Mouse (Mus musculus) adrenal gland, adult 8-10 months (tissue): ENCODE data around the gene Adgrg6. TPM values are rescaled to one million over a fixed set of nuclear protein-coding genes. Genes with fewer than 3 reads are reported as not detected.

ENCODE experiments used
- DNase-seq: peaks from one replicate; pipeline ENCODE4 v3.0.0; 2022
- total RNA-seq, 4 experiments: library from RNA; stranded (reverse); gene quantifications; 2 replicates each; pipeline ENCODE4 v1.2.4; 2022

Gene Adgrg6
- total RNA-seq, result 1 to 10 TPM; 1.8 to 3.4 (median 2.1) TPM

DNA sequence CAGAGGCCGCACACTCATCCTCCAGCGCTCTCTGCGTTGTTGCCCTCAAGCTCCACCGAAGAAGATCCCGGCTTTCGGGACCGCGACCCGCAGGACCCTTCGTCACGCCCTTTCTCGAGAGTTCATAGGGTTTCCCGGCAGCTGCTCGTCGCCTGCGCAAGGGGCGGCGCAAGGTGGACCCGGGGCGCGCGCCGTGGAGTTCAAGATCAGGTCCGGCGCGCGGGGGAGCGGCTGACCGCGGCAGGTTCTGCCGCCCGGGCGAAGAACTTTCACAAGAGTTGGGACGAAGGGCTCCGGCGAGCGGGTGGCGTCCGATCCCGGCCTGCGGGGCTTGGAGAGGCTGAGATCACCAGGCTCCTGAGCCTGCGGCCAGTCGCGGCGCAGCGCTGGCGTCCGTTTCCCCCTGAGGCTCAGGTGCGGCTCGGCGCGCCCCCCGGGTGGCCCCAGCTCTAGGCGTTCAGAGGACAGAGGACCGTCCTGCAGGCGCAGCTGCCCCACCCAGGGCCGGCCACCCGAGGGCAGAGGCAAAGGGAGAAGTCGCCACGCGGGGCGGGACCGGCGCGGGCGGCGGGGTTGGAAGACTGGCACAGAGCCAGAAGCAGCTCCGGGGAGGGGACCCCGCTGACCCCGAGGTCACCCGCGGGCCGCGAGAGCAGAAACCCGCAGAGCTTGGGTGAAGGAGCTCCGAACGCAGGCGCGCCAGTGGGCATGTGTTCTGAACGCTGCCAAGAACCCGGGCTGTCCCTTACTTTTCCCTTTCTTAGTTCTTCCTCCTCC, at the start of gene Adgrg6:
Adgrg6 (minus strand) TSS at position 719 of the 777 bp plus-strand sequence.
- peak; percentile 8 for DNase-seq

GRCm38 (mm10) chr10:14592215-14592614, 46.8 kb upstream of the Adgrg6 start:
- no peak for DNase-seq

- no peak for DNase-seq
Observed at GRCm38 (mm10) chr10:14590816-14591215, 45.4 kb upstream of the Adgrg6 start.

- DNase-seq, result no peak
Observed at GRCm38 (mm10) chr10:14589667-14590066, 44.2 kb upstream of the Adgrg6 start.

DNA sequence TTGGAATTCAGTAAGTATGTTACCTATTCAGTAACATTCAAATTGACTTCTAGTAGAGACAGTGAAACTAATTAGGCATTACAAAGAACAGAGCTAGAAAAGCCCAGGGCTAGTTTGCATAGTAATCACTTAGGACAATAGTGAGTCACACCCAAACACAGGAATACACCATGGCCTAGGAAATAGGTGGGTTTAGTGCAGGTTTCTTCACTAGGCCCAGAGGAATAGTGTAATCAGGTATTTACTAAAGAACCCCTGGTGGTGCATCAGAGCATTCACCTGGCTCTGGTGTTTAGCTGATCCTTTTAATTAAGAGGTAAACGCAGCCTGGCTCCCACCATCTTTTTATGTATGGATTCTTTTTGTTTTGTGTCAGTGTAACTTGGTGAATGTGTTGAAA, 38.0 kb upstream of the Adgrg6 start:
- no peak for DNase-seq

- DNase-seq, result no peak
Observed at GRCm38 (mm10) chr10:14574255-14574654, 28.8 kb upstream of the Adgrg6 start.

DNA sequence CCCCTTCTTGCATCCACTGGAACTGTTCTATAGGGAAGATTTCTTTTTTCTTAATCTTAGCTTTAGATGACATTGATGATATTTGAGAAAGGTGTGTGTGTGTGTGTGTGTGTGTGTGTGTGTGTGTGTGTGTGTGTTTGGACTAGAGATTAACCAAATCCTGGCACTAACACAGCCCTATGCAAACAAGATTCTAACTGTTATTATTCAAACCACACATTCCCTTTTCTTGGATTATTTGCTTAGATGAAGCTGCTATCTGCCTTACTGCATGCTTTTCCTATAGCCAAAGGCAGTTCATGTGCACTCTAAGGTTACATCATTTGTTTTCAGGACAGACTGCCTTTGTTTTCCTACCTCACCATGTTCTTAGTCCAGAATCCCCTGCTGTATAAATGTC, 25.7 kb upstream of the Adgrg6 start:
- DNase-seq, result no peak

GRCm38 (mm10) chr10:14570616-14571015, 25.2 kb upstream of the Adgrg6 start:
- DNase-seq, result no peak

DNA sequence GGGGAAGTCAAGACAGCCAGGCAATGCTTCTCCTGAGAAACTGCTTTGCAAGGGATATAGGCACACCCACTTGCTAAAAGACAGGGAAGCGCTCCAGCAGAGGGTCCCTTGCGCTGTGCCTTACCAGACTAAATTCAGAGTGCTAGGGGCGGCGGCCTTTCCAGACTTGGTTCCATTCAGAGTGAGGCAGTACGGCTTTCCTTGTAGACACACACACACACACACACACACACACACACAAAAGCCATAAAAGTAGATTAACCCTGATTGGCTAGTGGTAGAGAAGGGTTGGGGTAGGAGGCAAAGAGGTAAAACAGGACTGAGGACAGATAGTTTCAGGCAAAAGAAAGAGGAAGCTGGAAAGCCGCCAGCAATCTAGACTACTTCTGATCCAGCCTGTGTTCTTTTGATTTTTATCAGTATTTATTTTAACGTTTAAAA, 672 bp upstream of the Adgrg6 start:
- no peak for DNase-seq

DNA sequence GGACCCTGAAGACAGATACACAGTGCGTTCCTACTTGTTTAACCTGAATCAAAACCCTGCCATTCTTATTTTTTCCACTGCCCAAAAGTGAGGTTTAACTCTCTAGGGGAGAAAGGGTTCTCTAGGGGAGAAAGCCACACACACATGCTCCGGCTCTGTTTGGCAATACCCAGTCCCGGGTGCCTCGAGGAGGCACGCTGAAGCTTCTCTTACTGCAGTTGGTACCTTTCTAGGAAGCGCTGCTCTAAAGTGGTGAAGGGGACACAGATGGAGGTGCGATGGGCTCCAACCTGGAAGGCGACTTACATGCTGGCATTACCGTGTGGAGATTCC, 885 bp downstream of the Adgrg6 start:
- DNase-seq, result no peak

DNA sequence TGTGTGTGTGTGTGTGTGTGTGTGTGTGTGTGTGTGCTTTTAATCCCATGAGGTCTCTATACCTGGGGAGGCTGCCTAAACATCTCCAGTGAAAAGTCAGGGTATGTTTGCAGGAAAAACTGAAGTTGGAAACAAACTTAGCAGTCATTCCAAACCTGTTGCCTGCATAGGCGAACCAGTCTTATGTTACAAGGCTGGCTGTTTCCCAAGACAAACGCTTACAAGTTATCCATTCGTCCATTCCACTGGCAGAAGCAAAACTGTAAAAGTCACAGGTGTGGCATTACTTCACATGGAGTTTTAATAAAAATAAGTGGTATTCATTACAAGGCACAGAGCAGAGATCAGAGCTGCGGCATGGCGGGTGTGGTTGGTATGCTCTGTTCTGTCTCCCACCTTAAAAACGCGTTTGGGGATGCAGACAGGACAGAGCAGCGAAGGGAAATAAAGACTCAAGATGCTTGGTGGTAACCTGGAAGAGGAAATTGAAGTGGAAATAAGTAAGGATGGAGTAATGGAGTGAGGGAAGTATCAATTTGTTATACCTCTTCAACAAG, 1.9 kb downstream of the Adgrg6 start:
- DNase-seq, result no peak

GRCm38 (mm10) chr10:14537102-14537501, 8.4 kb downstream of the Adgrg6 start:
- DNase-seq, result no peak

DNA sequence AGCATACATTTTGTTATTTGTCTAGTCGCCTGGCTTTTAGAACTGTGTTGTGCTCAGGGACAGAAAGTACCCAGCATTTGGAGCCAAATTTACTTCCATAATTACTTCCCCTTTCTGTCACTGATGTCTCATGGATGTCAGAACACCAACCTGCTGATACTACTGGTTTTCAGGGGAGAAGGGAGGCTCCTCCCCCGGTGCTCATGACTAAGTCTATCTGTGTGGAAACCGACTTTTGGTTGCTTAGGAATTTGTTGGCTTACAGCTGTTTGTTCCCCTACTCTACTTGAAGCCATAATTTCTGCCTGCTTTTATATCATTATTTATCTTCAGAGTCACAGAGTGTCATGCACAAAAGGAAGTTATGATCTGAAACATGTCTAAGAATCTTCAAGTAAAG, 14.4 kb downstream of the Adgrg6 start:
- no peak for DNase-seq

DNA sequence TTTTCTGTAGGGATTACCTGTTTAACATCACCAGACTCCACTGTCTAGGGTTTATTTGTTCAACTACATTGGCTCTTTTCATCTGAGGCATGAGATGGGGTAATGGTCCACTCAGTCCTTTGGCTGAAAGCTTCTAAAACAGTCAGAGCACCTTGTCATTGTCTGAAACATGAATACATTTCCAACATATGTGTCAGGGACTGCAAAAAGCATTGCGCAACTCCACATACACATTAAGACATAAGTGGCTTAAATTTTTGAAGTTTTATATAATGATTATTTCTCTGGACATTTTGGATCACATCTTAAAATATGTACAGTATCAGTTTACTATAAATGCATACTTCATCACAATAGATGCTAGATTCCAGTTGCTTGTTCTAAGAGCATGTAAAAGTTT, 14.8 kb downstream of the Adgrg6 start:
- no peak for DNase-seq

DNA sequence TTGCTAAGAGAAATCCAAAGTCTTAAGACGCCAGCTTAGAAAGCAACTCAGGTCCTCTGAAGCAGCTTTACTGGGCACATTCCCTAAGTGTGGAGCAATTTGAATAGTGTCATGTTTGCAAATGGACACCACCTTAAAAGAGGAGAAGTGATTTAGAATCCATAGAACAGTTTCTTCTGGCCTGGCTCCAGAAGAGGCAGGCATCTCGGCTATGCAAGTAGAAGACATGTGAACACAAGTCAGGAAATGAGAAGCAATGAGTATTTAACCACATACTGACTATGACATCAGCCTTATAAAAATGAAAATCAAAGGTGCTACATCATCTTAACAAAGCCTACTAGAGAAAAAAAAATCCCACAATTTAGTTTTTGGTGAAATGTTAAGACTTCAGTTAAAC, 17.7 kb downstream of the Adgrg6 start:
- no peak for DNase-seq

DNA sequence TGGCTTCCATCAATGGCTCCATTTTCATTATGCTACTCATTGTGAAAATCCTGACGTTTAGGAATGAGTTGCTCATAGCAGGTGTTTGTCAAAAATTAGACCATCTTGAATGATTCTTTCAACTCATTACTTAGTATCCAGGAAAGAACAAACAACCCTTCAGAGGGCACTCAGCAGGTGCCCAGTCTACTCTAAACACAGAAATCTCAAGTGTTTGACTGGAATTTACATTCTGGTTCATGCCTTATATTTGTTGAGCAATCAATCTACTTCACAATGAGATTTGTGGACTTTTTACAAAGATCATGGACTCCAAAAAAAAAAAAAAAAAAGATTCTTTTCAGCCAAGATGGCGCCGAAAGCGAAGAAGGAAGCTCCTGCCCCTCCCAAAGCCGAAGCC, 22.7 kb downstream of the Adgrg6 start:
- no peak for DNase-seq

GRCm38 (mm10) chr10:14520912-14521675, 24.4 kb downstream of the Adgrg6 start:
- no peak for DNase-seq

DNA sequence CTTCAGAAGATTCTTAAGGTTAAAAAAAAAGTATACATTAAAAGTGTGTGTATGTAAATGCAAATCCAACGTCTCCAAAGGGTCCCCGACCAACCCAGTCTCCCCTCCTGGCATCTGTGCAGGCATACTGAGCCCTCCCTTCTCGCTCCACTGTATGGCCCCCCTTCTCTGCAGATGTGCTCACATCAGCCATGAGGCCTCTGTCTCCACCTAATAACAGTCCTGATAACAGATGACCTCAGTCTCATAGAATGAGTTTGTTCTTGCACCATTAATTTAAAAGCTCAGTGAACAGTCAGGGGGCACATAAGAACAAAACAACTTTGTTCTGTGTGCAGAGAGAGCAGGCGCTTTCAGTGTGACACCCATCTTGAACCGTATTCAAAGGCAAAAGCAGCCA, 27.6 kb downstream of the Adgrg6 start:
- no peak for DNase-seq

DNA sequence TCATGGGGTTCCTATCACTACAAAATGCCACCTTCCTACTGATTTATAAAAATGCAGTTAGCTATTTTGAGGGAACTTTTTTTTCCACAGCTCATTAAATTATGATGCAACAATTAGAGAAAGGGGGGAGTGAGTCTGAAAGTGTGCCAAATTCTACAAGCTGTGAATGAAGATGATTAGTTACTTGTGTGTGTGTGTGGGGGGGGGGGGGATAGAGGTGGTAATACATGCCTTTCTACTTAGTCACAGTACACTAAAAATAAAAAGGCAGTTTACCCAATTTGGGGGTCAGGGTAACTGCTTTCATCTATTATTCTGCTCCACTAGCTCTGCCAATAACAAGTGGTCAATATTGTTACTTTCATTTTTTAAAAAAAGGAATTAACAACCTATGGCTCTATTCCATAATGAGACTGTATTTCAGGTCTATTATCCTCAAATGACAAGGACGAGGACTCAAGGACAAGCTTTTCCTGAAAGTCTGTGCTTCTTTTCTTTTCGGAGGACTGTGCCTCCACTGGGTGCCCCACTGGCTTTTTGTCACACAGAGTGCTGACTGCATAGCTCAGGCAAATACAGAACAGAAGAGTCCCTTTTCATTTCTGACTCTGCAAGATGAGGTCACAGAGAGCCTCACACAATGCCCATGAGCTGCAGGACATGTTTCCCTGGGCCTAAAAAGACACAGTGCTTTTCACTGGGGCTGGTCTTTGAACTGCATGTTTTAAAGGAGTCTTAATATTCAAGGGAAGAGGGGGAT, 33.4 kb downstream of the Adgrg6 start:
- peak; percentile 1 for DNase-seq

GRCm38 (mm10) chr10:14511157-14511556, 34.3 kb downstream of the Adgrg6 start:
- DNase-seq, result no peak

DNA sequence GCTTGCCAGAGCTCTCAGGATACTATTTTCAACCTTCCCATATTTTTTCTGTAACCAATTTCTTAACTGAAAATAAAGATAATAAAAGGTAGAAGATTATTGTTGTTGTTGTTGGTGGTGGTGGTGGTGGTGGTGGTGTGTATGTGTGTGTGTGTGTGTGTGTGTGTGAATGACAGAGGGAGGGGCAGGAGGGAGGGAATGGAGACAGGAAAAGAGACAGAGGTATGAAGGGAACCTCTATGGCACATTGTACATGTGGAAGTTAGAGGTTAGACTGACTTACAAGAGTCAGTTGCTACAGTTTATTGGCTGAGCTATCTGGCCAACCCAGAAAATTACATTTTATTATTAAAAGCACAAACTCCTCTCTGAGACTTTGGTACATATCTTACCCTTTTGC, 49.8 kb downstream of the Adgrg6 start:
- DNase-seq, result no peak

- DNase-seq, result no peak
Observed at GRCm38 (mm10) chr10:14495204-14495603, 50.3 kb downstream of the Adgrg6 start.

DNA sequence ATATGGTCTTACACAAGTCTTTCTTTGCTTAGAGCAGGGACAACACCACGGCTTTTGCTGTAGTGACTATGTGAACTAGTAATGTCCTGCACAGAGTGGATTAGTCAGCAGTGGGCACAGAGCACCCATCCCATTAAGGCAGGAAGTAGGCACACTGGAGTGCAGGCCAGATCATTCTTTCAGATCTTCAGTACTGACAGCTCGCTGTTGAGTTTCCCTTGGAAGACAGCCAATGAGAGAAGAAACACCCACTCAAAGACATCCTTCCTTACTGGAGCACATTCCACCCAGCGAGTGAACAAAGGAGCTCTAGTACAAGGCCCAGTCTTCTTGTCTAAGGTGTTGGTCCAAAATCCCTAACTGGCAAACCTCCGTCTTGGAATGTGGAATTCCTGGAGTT, 53.6 kb downstream of the Adgrg6 start:
- no peak for DNase-seq
